Mouse (Mus musculus) layer of hippocampus, adult 18-20 months (tissue): ENCODE measurements around the gene Cnksr1. TPM values are rescaled to one million over a fixed set of nuclear protein-coding genes. Genes with fewer than 3 reads are reported as not detected.

Experiments
- DNase-seq, 2 experiments: peaks; one replicate each; pipeline ENCODE4 v3.0.0; 2022; ENCODE audit warnings: low spot score in 2 of 2
- total RNA-seq, 2 experiments: library from RNA; stranded (reverse); gene quantifications; 2 replicates each; pipeline ENCODE4 v1.2.3; 2021

Cnksr1 gene
- total RNA-seq, 2 experiments from 2014 or later: 0.13 to 0.64 TPM

GRCm38 (mm10) chr4:134203340-134203896, 34.8 kb downstream of the Cnksr1 start:
- DNase-seq: no peak

GRCm38 (mm10) chr4:134202904-134203303, 35.3 kb downstream of the Cnksr1 start, which contains the start of gene Gm7534:
Gene Gm7534, minus strand, starts transcription at chr4:134203004.
- no peak for DNase-seq

- DNase-seq: no peak
Measured at GRCm38 (mm10) chr4:134199371-134199770, 38.8 kb downstream of the Cnksr1 start.

GRCm38 (mm10) chr4:134186268-134186667, 51.9 kb downstream of the Cnksr1 start:
- peak in 1 of 2 experiments; percentile 3 for DNase-seq

- no peak for DNase-seq
Measured at GRCm38 (mm10) chr4:134185569-134185968, 52.6 kb downstream of the Cnksr1 start.

GRCm38 (mm10) chr4:134183711-134184110, 54.5 kb downstream of the Cnksr1 start:
- DNase-seq: peak in 1 of 2 experiments; percentile 11

GRCm38 (mm10) chr4:134181825-134182224, 56.4 kb downstream of the Cnksr1 start:
- no peak for DNase-seq

- DNase-seq: no peak
Measured at GRCm38 (mm10) chr4:134181112-134181511, 57.1 kb downstream of the Cnksr1 start.

Other genes starting within 250 kb of the Cnksr1 start
- 10 to 100 TPM; 56.6 to 61.9 TPM for gene Dhdds, start 237.5 kb downstream of the Cnksr1 start, total RNA-seq
- not detected for gene Lin28a, start 219.6 kb downstream of the Cnksr1 start, total RNA-seq
- gene Zfp683, start 184.6 kb downstream of the Cnksr1 start, total RNA-seq: not detected
- 1 to 10 TPM; 2.1 to 4.2 TPM for gene Crybg2, start 177.6 kb downstream of the Cnksr1 start, total RNA-seq
- 1 to 10 TPM in 1 of 2 experiments, under 1 TPM in 1; 0.74 to 1.9 TPM for gene Cd52, start 143.3 kb downstream of the Cnksr1 start, total RNA-seq
- gene Ubxn11, start 135.8 kb downstream of the Cnksr1 start, total RNA-seq: 10 to 100 TPM; 33.5 TPM
- 100 to 1,000 TPM; 250 to 270 TPM for gene Sh3bgrl3, start 109.6 kb downstream of the Cnksr1 start, total RNA-seq
- 10 to 100 TPM; 15.3 to 17.2 TPM for gene Cep85, start 51.3 kb downstream of the Cnksr1 start, total RNA-seq
- gene Gm7534, start 35.4 kb downstream of the Cnksr1 start, total RNA-seq: not detected
- not detected for gene Catsper4, start 11.0 kb downstream of the Cnksr1 start, total RNA-seq
- not detected for gene E130218I03Rik, start 5.3 kb upstream of the Cnksr1 start, total RNA-seq
- gene Zfp593, start 7.2 kb upstream of the Cnksr1 start, total RNA-seq: 10 to 100 TPM; 11.9 to 12.2 TPM
- gene Gm30191, start 8.5 kb upstream of the Cnksr1 start, total RNA-seq: not detected
- 1 to 10 TPM; 1.6 to 1.7 TPM for gene Grrp1, start 15.7 kb upstream of the Cnksr1 start, total RNA-seq
- gene Pdik1l, start 49.5 kb upstream of the Cnksr1 start, total RNA-seq: 10 to 100 TPM; 16.4 to 17.8 TPM
- not detected for gene Trim63, start 76.7 kb upstream of the Cnksr1 start, total RNA-seq
- under 1 TPM in 1 of 2 experiments, not detected in 1; 0.10 TPM for gene Slc30a2, start 104.8 kb upstream of the Cnksr1 start, total RNA-seq
- gene Extl1, start 145.5 kb upstream of the Cnksr1 start, total RNA-seq: 10 to 100 TPM; 46.1 to 48.0 TPM
- 1 to 10 TPM; 5.0 to 5.9 TPM for gene Pafah2, start 157.9 kb upstream of the Cnksr1 start, total RNA-seq
- gene Stmn1, start 229.9 kb upstream of the Cnksr1 start, total RNA-seq: 100 to 1,000 TPM; 373 to 429 TPM